Mouse (Mus musculus) kidney, adult 18-20 months (tissue): ENCODE results near the gene Uchl5.

Experiments used
- DNase-seq: peaks from one replicate; pipeline ENCODE4 v3.0.0; 2021

Gene Uchl5

DNA sequence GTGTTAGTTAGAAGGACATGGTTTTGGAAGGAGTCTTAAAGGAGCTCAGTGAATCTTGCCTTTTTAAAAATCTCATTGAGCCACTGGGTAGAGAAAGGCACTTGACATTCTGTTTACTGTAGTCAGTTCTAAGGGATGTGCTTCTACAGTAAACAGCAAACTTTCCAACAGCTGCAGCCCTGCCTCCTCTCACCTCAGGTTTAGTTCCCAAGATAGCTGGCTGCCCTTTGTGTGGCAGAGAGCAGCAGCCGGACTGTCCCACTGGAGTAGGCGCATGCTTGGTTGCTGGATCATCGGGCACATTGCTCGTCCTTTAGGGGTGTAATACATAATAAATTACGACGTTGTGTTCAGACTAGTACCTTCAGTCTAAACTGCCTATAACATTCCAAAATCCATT is 32.0 kb downstream of the Uchl5 start:
- DNase-seq = no peak

DNA sequence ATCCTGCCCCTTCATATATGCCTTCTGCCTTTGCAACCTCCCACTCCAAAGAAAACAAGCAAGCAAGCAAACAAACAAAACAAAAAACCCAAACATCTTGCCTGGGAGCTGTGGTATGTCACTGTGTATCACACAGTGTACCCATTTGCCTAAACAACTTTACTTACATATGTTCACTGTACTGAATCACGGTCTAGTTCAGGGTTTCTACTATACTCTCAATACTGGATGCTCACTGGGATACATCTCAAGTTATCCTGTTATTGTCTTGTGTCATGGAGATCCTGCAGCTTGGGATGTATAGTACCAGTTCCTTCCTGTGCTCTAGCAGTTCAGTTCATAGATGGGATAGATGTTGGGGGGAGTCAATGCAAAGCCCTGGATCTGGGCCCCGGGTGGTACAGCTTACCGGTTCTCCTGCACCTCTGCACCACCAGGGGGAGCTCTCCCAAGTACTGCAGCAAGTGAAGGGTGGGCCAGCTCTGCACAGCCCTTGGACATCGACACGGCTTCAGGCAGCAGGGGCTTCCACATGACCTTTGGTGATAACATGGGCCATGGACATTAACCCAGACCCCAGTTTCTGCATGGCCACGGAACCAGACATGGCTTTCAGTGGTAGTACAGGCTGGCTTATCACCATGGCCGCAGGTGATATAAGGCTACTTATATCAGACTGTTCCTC is 36.7 kb downstream of the Uchl5 start:
- DNase-seq = peak; percentile 74

DNA sequence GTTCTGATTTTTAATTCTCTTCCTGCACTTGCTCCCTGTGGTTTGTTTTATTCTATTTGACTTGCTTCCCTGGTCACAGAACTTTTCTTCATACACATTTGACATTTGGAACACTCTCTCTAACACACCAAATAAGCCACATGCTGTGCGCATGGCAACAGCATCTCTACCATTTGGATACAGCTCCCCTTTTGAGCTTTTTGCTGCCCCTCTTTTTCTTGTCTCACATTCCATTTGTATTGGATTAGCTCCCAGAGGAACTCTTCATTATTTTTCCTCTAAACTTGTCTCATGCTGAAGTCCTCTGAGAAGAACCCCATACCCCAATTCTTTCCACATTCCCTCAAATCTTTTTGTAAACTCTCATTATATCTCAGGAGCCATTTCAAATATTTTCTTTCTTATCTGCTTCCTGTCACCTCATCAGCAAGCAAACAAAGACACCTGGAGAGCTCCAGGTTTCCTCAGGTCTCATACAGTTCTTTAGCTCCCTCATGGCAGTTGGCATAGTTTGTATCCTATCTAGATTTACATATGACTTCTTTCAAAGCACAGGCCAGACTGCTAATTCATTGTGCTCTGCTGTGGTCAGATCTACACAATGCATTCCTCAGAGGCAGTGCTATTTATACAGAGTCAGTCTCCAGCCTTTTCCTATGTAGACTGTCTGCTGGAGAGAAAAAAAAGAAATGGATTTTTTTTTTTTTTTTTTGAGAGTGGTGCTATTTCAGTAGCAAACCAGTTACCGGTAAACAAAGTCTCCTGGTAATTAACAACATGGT is 43.2 kb downstream of the Uchl5 start:
- DNase-seq = no peak

GRCm38 (mm10) chr1:143822677-143823076 is 45.6 kb downstream of the Uchl5 start:
- DNase-seq = no peak

DNA sequence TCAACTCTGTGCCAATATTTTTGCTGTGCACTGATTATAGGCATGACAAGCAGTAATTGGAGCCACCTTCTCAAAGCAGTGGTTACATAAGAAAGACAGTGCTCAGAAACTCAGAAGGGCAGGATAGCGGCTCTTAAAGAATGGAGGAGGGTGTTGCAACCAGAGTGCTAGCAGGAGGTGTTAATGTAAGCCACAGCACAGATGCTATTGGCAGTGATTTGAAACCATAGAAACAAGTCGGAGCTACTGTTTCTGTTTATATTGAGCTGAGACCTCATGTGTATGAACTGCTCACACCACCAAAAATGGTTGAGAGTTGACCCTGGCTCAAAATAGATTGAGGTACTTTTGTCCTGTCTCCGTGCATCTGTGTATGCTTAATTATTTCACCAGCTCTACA is 53.6 kb downstream of the Uchl5 start:
- no peak for DNase-seq

- DNase-seq = no peak
These were observed 59.5 kb downstream of the Uchl5 start for GRCm38 (mm10) chr1:143836363-143837182.

- DNase-seq = no peak
These were observed 60.6 kb downstream of the Uchl5 start for GRCm38 (mm10) chr1:143837681-143838080.

GRCm38 (mm10) chr1:143838896-143839410 is 61.9 kb downstream of the Uchl5 start:
- DNase-seq = no peak

GRCm38 (mm10) chr1:143852329-143852728 is 75.3 kb downstream of the Uchl5 start:
- no peak for DNase-seq

DNA sequence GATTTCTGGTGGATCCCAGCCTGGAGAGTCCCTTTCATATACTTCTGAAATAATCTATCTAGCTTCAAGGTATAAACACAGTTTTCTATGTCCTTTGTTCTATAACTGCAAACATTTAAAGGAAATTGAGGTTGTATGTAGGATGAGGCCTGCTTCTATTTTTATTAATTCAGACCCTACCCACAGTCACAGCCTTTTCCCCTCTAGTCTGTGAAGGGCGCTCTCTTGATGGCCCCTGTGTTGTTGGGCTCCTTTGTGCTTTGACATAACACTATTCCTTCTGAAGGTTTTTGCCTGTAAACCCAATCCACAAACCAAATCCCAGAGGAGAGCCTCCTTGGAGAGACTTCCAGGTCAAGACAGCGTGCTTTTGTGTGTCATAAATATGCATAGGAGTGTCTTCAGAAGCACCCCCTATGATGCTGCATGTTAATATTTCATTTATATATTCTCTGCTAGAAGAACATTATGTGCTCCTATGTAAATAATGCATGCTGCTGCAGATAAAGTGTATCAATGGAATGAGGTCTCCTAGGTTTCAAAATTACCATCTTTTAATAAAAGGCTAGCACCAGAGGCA is 75.8 kb downstream of the Uchl5 start:
- DNase-seq = no peak

GRCm38 (mm10) chr1:143853691-143854115 is 76.6 kb downstream of the Uchl5 start:
- no peak for DNase-seq

DNA sequence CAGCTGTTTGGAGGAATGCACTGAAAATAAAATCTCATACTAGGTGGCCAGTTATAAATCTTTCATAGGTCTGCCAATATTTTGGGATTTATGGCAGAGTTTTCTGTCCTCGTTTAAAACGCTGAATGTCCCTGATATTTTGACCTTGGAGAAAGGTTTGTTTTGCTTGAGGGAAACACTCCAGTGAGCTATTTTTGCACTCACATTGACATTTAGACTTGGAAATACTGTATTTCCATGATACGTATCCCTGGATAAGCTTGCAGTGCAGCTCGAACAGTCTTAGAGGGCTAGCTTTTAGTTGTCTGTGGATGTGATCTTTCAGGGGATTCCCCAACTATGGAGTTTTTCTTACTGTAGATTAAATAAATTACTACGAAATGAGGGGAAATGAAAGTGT is 78.6 kb downstream of the Uchl5 start:
- no peak for DNase-seq
